Mouse (Mus musculus) intestine, embryonic 15.5 days (tissue): ENCODE measurements at regions not wholly inside any gene's neighbourhood (a gene's known extent, or its start where the extent isn't known, plus 50 kb on each side); places are given as distances from the start of the nearest gene placed in this dataset.

Source experiments
- ATAC-seq: fragments of 200-750 bp; cut with Nextera tagmentation; 2 replicates; pipeline ENCODE4 v1.8.0; 2017; ENCODE audit warnings: moderate TSS enrichment, moderate library complexity
- H3K27ac ChIP-seq: fragments of 300-500 bp; sonication (generic); 2 replicates; pipeline ENCODE4 v1.5.1; 2015; ENCODE audit warnings: mild to moderate bottlenecking, inconsistent platforms
- H3K27me3 ChIP-seq: fragments of 300-500 bp; sonication (generic); replicated peaks from 2 replicates; pipeline ENCODE4 v1.6.1; 2015; ENCODE audit warnings: inconsistent platforms
- H3K36me3 ChIP-seq: fragments of 300-500 bp; sonication (generic); 2 replicates; pipeline ENCODE4 v1.6.1; 2015; ENCODE audit warnings: inconsistent platforms
- H3K4me1 ChIP-seq: fragments of 300-500 bp; sonication (generic); replicated peaks from 2 replicates; pipeline ENCODE4 v1.6.1; 2015; ENCODE audit warnings: inconsistent platforms
- H3K4me2 ChIP-seq: fragments of 300-500 bp; sonication (generic); replicated peaks from 2 replicates; pipeline ENCODE4 v1.6.1; 2015; ENCODE audit warnings: mild to moderate bottlenecking, inconsistent platforms
- H3K4me3 ChIP-seq: fragments of 300-500 bp; sonication (generic); replicated peaks from 2 replicates; pipeline ENCODE4 v1.5.1; 2015; ENCODE audit warnings: inconsistent platforms
- H3K9ac ChIP-seq: fragments of 300-500 bp; sonication (generic); 2 replicates; pipeline ENCODE4 v1.6.1; 2015; ENCODE audit warnings: inconsistent platforms
- H3K9me3 ChIP-seq: fragments of 300-500 bp; sonication (generic); 2 replicates; pipeline ENCODE4 v1.6.1; 2016; ENCODE audit warnings: inconsistent platforms
- WGBS: fragments of 180-500 bp; shearing (Covaris S2); methylation state at CpG from one replicate; pipeline ENCODE4 v1.1.7; 2015; 5-methylcytosine and 5-hydroxymethylcytosine counted together

DNA sequence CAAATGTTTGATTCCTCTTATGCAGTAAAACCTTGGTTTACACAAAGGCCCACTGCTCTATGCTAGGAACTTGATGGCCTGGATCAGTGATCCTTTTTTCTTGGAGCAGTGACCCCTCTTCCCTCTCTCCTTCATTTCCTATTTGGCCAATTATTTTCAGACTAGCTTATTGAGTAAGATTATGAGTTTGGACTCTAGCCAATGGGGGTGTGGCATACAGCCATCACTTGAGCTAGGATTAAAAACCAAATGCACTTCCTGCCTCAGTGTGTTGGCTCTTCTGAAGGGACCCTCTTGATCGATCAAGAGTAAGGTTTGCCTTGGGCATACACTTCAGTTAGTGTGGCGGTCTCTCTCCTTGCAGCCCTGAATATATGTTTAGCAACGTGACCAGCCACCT, 1172.6 kb upstream of the Gulo start:
- no peak; the same call in 1 of the 2 replicates for ATAC-seq

DNA sequence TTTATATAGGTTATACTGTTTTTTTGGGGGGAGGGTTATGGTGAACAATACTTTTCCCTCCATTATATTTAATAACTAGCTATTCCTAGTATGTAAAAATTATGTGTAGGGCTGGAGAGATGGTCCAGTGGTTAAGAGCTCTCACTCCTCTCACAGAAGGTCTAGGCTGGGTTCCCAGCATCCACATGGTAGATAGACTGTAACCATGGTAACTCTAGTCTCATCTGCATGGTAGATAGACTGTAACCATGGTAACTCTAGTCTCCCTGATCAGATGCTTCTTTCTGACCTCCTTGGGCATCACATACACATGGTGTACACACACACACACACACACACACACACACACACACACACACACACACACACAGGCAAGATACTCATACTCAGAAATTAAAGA, 1170.5 kb upstream of the Gulo start:
- no peak overlapping the region for H3K27ac ChIP-seq
- H3K36me3 ChIP-seq: no peaks in the 10 kb centered on the region
- H3K9ac ChIP-seq: no peak overlapping the region
- no peaks in the 10 kb centered on the region for H3K27me3 ChIP-seq
- no peak overlapping the region for H3K4me3 ChIP-seq
- no peak overlapping the region for H3K4me2 ChIP-seq
- no peaks in the 10 kb centered on the region for H3K4me1 ChIP-seq
- H3K9me3 ChIP-seq: no peaks in the 10 kb centered on the region
- no peak for ATAC-seq

More for the DNA sequence above, 1172.6 kb upstream of the Gulo start:
- Histone ChIP-seq H3K9me3 (no peaks in the 10 kb centered on the region), H3K27ac (no peak overlapping the region), H3K4me2 (no peak overlapping the region), H3K27me3 (no peaks in the 10 kb centered on the region), H3K9ac (no peak overlapping the region), H3K4me1 (no peaks in the 10 kb centered on the region), H3K36me3 (no peaks in the 10 kb centered on the region), H3K4me3 (no peak overlapping the region)
- 74% methylated on average over 3 of the region's 3 CpGs for WGBS

DNA sequence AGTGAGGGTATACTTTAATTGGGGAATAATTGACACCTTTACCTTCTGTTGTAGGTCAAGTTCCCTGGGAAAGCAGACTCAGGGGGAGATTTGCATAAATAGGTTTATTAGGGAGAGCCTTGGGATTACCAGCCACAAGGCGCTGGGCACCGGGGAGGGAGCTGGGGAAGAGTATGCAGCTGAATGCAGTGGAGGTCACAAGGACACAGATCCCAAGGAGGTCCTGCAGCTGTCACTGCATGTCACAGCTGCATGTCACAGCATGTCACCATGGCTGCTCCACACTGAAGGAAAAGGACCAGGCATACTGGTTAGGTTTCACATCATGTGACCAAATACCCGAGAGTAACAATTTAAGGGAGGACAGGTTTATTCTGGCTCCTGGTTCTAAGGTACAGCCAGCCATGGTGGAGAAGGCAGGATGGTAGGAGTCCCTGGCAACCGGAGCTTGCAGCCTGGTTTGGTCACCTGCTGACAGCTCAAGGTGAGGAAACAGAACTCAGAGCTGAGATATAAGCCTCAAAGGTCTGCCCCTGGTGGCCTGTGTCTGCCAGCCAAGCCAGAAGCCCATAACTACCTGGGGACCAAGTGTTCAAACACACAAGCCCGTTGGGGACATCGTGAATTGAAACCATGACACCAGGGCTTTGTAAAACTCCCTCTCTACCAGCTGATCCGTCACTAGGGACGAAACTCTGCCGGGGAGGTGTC, 1169.5 kb upstream of the Gulo start:
- no peak overlapping the region for H3K4me3 ChIP-seq
- ATAC-seq: no peak
- H3K9ac ChIP-seq: no peak overlapping the region
- no peaks in the 10 kb centered on the region for H3K36me3 ChIP-seq
- no peak overlapping the region for H3K4me2 ChIP-seq
- WGBS: 40% methylated on average over 9 of the region's 9 CpGs
- H3K9me3 ChIP-seq: no peaks in the 10 kb centered on the region
- H3K27ac ChIP-seq: no peak overlapping the region
- H3K4me1 ChIP-seq: no peaks in the 10 kb centered on the region
- H3K27me3 ChIP-seq: no peaks in the 10 kb centered on the region

DNA sequence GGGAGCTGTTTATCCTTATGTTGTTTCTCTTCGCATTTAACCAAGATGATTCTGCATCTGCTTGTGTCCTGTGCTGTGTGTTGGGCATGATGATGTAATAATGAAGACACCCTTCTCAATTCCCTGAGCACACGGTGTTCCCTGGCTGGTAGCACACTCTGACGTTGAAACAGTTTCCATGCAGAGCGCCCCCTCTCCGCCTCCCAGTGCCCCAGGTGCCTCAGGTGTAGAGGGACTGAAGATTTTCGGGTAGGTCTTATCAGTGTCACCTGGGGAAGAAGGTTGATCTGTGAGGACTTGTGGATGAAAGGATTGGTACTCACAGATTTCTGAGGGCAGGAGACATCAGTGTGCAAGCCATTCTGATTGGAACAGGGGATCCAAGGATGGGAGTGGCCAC, 1167.7 kb upstream of the Gulo start:
- WGBS: 63% methylated on average over 6 of the region's 6 CpGs
- peak; percentile 29 for ATAC-seq
- Histone ChIP-seq H3K36me3 (no peaks in the 10 kb centered on the region), H3K9me3 (no peaks in the 10 kb centered on the region), H3K27me3 (no peaks in the 10 kb centered on the region), H3K4me3 (no peak overlapping the region), H3K4me1 (no peaks in the 10 kb centered on the region), H3K27ac (no peak overlapping the region), H3K9ac (no peak overlapping the region), H3K4me2 (no peak overlapping the region)

DNA sequence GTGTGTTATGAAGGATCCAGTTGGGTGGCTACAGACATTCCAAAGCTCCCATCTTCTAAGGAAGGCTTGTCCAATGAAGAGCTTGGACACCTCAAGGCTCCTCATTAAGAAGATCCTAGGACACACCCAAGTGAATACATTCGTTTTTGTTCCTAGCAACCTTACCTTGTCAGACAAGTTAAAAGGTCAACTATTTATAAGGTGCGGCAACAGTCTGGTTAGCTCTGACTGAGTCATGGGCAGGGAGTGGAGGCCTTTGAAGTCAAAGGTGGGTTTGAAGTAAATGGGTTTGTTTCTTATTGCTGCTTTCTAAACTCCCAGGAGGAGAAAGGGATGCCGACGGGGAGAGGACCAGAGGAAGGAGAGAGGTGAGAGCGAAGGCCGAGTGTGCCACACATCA, 1167.1 kb upstream of the Gulo start:
- H3K27me3 ChIP-seq: no peaks in the 10 kb centered on the region
- no peak overlapping the region for H3K27ac ChIP-seq
- H3K4me1 ChIP-seq: no peaks in the 10 kb centered on the region
- no peak overlapping the region for H3K9ac ChIP-seq
- H3K4me3 ChIP-seq: no peak overlapping the region
- no peak overlapping the region for H3K4me2 ChIP-seq
- ATAC-seq: peak; percentile 86
- no peaks in the 10 kb centered on the region for H3K9me3 ChIP-seq
- WGBS: 71% methylated on average over 6 of the region's 6 CpGs
- H3K36me3 ChIP-seq: no peaks in the 10 kb centered on the region

- Histone ChIP-seq H3K4me2 (no peak overlapping the region), H3K27ac (no peak overlapping the region), H3K27me3 (no peaks in the 10 kb centered on the region), H3K9ac (no peak overlapping the region), H3K36me3 (no peaks in the 10 kb centered on the region), H3K4me1 (no peaks in the 10 kb centered on the region), H3K9me3 (no peaks in the 10 kb centered on the region), H3K4me3 (no peak overlapping the region)
- ATAC-seq: no peak
- WGBS: 82% methylated on average over 7 of the region's 7 CpGs
These were observed 1165.9 kb upstream of the Gulo start for GRCm38 (mm10) chr14:67174929-67175328.

- no peaks in the 10 kb centered on the region for H3K27me3 ChIP-seq
- H3K4me1 ChIP-seq: no peaks in the 10 kb centered on the region
- no peak overlapping the region for H3K4me2 ChIP-seq
- H3K9me3 ChIP-seq: no peaks in the 10 kb centered on the region
- ATAC-seq: no peak
- 89% methylated on average over 6 of the region's 6 CpGs for WGBS
- no peak overlapping the region for H3K9ac ChIP-seq
- H3K4me3 ChIP-seq: no peak overlapping the region
- H3K36me3 ChIP-seq: no peaks in the 10 kb centered on the region
- H3K27ac ChIP-seq: no peak overlapping the region
These were observed 1161.8 kb upstream of the Gulo start for GRCm38 (mm10) chr14:67170801-67171200.

DNA sequence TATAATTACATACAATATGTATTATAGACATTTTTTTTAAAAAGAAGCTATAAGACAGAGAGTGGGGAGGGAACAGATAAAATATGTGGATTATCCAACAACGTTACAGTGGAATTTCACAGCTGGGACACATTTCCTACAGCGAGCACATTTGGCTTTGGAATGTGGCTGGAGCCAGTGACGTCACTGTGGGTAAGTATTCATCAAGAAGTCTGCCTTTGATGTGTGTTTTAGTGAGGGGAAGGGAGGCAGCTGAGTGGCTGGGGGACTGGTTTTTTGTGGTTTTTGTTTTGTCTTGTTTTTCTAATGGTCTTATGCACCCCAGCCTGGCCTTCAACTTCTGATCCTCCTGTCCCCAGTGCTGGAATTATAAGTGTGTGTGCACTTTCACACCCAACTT, 1161.2 kb upstream of the Gulo start:
- Histone ChIP-seq H3K9me3 (no peaks in the 10 kb centered on the region), H3K4me3 (no peak overlapping the region), H3K4me1 (no peaks in the 10 kb centered on the region), H3K27ac (no peak overlapping the region), H3K27me3 (no peaks in the 10 kb centered on the region), H3K9ac (no peak overlapping the region), H3K36me3 (no peaks in the 10 kb centered on the region), H3K4me2 (no peak overlapping the region)
- ATAC-seq: no peak
- 33% methylated on average over 3 of the region's 3 CpGs for WGBS

- Histone ChIP-seq H3K36me3 (no peaks in the 10 kb centered on the region), H3K9me3 (no peaks in the 10 kb centered on the region), H3K4me2 (no peak overlapping the region), H3K4me3 (no peak overlapping the region), H3K9ac (no peak overlapping the region), H3K27ac (no peak overlapping the region), H3K4me1 (no peaks in the 10 kb centered on the region), H3K27me3 (no peaks in the 10 kb centered on the region)
- 85% methylated on average over 1 of the region's 1 CpGs for WGBS
- ATAC-seq: no peak
These were observed 1160.2 kb upstream of the Gulo start for GRCm38 (mm10) chr14:67169201-67169600.

GRCm38 (mm10) chr14:67159996-67160395, 1151.0 kb upstream of the Gulo start:
- H3K9me3 ChIP-seq: no peaks in the 10 kb centered on the region
- H3K4me1 ChIP-seq: no peaks in the 10 kb centered on the region
- no peak overlapping the region for H3K4me3 ChIP-seq
- no peak overlapping the region for H3K4me2 ChIP-seq
- no peak for ATAC-seq
- no peak overlapping the region for H3K9ac ChIP-seq
- 86% methylated on average over 10 of the region's 10 CpGs for WGBS
- no peak overlapping the region for H3K27ac ChIP-seq
- no peaks in the 10 kb centered on the region for H3K36me3 ChIP-seq
- no peaks in the 10 kb centered on the region for H3K27me3 ChIP-seq

- Histone ChIP-seq H3K27me3 (no peaks in the 10 kb centered on the region), H3K9me3 (no peaks in the 10 kb centered on the region), H3K4me3 (no peak overlapping the region), H3K4me2 (no peak overlapping the region), H3K36me3 (no peaks in the 10 kb centered on the region), H3K9ac (no peak overlapping the region), H3K27ac (no peak overlapping the region), H3K4me1 (no peaks in the 10 kb centered on the region)
- 60% methylated on average over 9 of the region's 9 CpGs for WGBS
- ATAC-seq: peak; percentile 71
These were observed 1149.9 kb upstream of the Gulo start for GRCm38 (mm10) chr14:67158867-67159266.

DNA sequence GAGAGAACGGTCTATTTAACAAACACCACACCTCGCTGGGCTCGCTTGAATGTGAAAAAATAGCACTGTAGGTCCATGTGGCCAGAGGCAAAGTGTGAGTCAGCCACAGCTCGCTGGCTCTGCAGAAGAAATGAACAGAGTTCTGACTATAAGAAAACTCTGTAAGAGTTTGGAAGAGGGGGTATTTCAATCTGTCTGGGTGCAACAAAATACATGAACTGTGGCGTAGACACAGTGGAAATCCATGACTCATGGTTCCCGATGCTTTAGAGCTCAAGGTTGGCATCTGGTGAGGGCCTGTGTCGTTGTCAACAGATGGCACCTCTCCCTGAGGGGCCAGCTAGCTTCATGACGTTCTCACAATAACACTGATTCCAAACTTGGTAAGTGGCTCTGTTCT, 1147.4 kb upstream of the Gulo start:
- WGBS: 67% methylated on average over 8 of the region's 8 CpGs
- Histone ChIP-seq H3K9me3 (no peaks in the 10 kb centered on the region), H3K27me3 (no peaks in the 10 kb centered on the region), H3K4me2 (no peak overlapping the region), H3K4me3 (no peak overlapping the region), H3K9ac (no peak overlapping the region), H3K27ac (no peak overlapping the region), H3K4me1 (no peaks in the 10 kb centered on the region), H3K36me3 (no peaks in the 10 kb centered on the region)
- no peak for ATAC-seq

- no peaks in the 10 kb centered on the region for H3K9me3 ChIP-seq
- no peaks in the 10 kb centered on the region for H3K4me1 ChIP-seq
- no peak overlapping the region for H3K9ac ChIP-seq
- H3K4me3 ChIP-seq: no peak overlapping the region
- H3K27me3 ChIP-seq: no peaks in the 10 kb centered on the region
- H3K36me3 ChIP-seq: no peaks in the 10 kb centered on the region
- H3K4me2 ChIP-seq: no peak overlapping the region
- H3K27ac ChIP-seq: no peak overlapping the region
- no peak for ATAC-seq
- 45% methylated on average over 3 of the region's 3 CpGs for WGBS
These were observed 1144.6 kb upstream of the Gulo start for GRCm38 (mm10) chr14:67153621-67154020.
